Comparison of ENCODE assay signal across 8 mouse cellular contexts in the genomic region with DNA sequence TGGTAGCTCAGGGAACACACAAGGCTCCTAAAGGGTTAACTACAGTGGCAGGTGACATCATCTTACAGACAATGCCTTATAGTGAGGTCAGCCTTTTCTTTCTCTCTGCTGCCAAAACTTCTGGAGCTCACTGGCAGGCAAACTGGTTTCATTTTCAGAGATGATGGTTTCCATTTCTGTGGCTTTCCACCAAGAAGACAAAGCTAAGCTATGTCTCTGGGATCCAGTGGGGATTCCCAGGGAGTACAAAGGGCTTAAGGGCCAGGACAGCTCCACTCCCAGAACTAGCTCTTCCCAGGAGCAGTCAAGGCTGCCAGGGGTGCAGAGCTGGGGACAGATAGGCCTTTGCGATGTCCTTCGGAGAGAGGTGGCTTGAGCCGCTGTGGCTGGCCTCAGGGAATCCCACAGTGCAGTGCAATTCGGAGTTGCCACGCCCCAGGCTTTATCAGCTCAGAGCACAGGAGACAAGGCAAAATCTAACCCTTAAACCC. TPM values are rescaled to one million over a fixed set of nuclear protein-coding genes. Genes with fewer than 3 reads are reported as not detected.
DNase-seq lines count a peak whose midpoint lies in the region; ATAC-seq and TF ChIP-seq lines count a peak whose summit lies in the region.
"Had no signal": no experiment of that assay in that cellular context is flagged by ENCODE, and none has a peak within 500 bp of the region (broad histone marks: within the 10 kb centered on the region; RNA-seq: fewer than 3 reads in every experiment).

No protein-coding gene starts in this region.

- H3K27me3 ChIP-seq in neural tube, embryonic 13.5 days, result no peaks in the 10 kb centered on the region
- no peaks in the 10 kb centered on the region for H3K27me3 ChIP-seq in neural tube, embryonic 15.5 days (replicated peaks)
- H3K27me3 ChIP-seq in embryonic facial prominence, embryonic 15.5 days, result no peaks in the 10 kb centered on the region
- no peaks in the 10 kb centered on the region for H3K27me3 ChIP-seq in hindbrain, embryonic 16.5 days (replicated peaks; ENCODE audit: control insufficient read depth, insufficient read depth, low read length)

- WGBS in neural tube, embryonic 13.5 days, result 67% methylated on average over 5 of the region's 5 CpGs
- 78% methylated on average over 5 of the region's 5 CpGs for WGBS in neural tube, embryonic 15.5 days
- WGBS in embryonic facial prominence, embryonic 15.5 days, result 64% methylated on average over 5 of the region's 5 CpGs
- 71% methylated on average over 5 of the region's 5 CpGs for WGBS in hindbrain, embryonic 16.5 days
- WGBS in lung, adult 2 months, result 41% methylated on average over 5 of the region's 5 CpGs

- no peak for TF ChIP-seq CTCF in lung, adult 2 months (IDR thresholded peaks at IDR 0.05; ENCODE audit: insufficient read depth, low read length)

- peaks cover 40% of the 10 kb centered on the region for H3K4me1 ChIP-seq in neural tube, embryonic 13.5 days (replicated peaks)
- H3K4me1 ChIP-seq in neural tube, embryonic 15.5 days, result peaks cover 41% of the 10 kb centered on the region
- H3K4me1 ChIP-seq in embryonic facial prominence, embryonic 15.5 days, result peaks cover 47% of the 10 kb centered on the region
- peaks cover 33% of the 10 kb centered on the region for H3K4me1 ChIP-seq in hindbrain, embryonic 16.5 days (ENCODE audit: control insufficient read depth, insufficient read depth, low read depth, low read length)
- H3K4me1 ChIP-seq in lung, adult 2 months (ENCODE audit: control insufficient read depth, insufficient read depth, low read length), result peaks cover 29% of the 10 kb centered on the region

- H3K4me3 ChIP-seq in neural tube, embryonic 13.5 days, result no peak overlapping the region
- no peak overlapping the region for H3K4me3 ChIP-seq in neural tube, embryonic 15.5 days (replicated peaks)
- H3K4me3 ChIP-seq in embryonic facial prominence, embryonic 15.5 days (replicated peaks), result no peak overlapping the region
- H3K4me3 ChIP-seq in hindbrain, embryonic 16.5 days (ENCODE audit: low read length), result no peak overlapping the region
- H3K4me3 ChIP-seq in lung, adult 2 months (replicated peaks; ENCODE audit: extremely low read depth, low read depth, low read length), result no peak overlapping the region

- no peak for DNase-seq in lung, adult 2 months
- DNase-seq in B cell, adult 2 months, result no peak
- DNase-seq: cerebellum, postnatal 14 days had no signal

- peaks cover 37% of the 10 kb centered on the region for H3K36me3 ChIP-seq in neural tube, embryonic 13.5 days
- peaks cover 20% of the 10 kb centered on the region for H3K36me3 ChIP-seq in neural tube, embryonic 15.5 days
- peaks cover 40% of the 10 kb centered on the region for H3K36me3 ChIP-seq in embryonic facial prominence, embryonic 15.5 days
- H3K36me3 ChIP-seq in hindbrain, embryonic 16.5 days (ENCODE audit: control insufficient read depth, insufficient read depth, low read length), result peaks cover 4% of the 10 kb centered on the region; the same call in 1 of the 2 replicates

- H3K4me2 ChIP-seq in neural tube, embryonic 13.5 days, result no peak overlapping the region
- no peak overlapping the region for H3K4me2 ChIP-seq in neural tube, embryonic 15.5 days
- no peak overlapping the region for H3K4me2 ChIP-seq in embryonic facial prominence, embryonic 15.5 days (replicated peaks)
- H3K4me2 ChIP-seq in hindbrain, embryonic 16.5 days (ENCODE audit: low read length), result no peak overlapping the region

- peak overlapping the region; percentile 41; the same call in 1 of the 2 replicates for H3K9ac ChIP-seq in neural tube, embryonic 13.5 days
- H3K9ac ChIP-seq in neural tube, embryonic 15.5 days (replicated peaks), result no peak overlapping the region
- H3K9ac ChIP-seq in embryonic facial prominence, embryonic 15.5 days, result no peak overlapping the region
- peak overlapping the region; percentile 25 for H3K9ac ChIP-seq in hindbrain, embryonic 16.5 days (ENCODE audit: low read depth, low read length)

- no peak overlapping the region for H3K27ac ChIP-seq in neural tube, embryonic 13.5 days (replicated peaks)
- no peak overlapping the region for H3K27ac ChIP-seq in neural tube, embryonic 15.5 days (replicated peaks)
- peak overlapping the region; percentile 45 for H3K27ac ChIP-seq in embryonic facial prominence, embryonic 15.5 days (replicated peaks)
- H3K27ac ChIP-seq in hindbrain, embryonic 16.5 days (ENCODE audit: low read depth, low read length), result no peak overlapping the region

- ATAC-seq in neural tube, embryonic 13.5 days (ENCODE audit: low read depth), result no peak
- no peak for ATAC-seq in neural tube, embryonic 15.5 days (ENCODE audit: low FRiP score)
- no peak for ATAC-seq in embryonic facial prominence, embryonic 15.5 days (ENCODE audit: insufficient number of reproducible peaks, low FRiP score, low TSS enrichment, low read depth)
- no peak for ATAC-seq in hindbrain, embryonic 16.5 days
- no peak for ATAC-seq in activated CD4-positive, CD25-positive, alpha-beta regulatory T cell, adult 4 months

- no peak for TF ChIP-seq POLR2A in lung, adult 2 months (IDR thresholded peaks at IDR 0.05; ENCODE audit: borderline replicate concordance, extremely low read depth, low read depth, low read length)

- H3K9me3 ChIP-seq in neural tube, embryonic 13.5 days, result no peaks in the 10 kb centered on the region
- H3K9me3 ChIP-seq in neural tube, embryonic 15.5 days (replicated peaks), result no peaks in the 10 kb centered on the region
- no peaks in the 10 kb centered on the region for H3K9me3 ChIP-seq in embryonic facial prominence, embryonic 15.5 days (replicated peaks)
- no peaks in the 10 kb centered on the region for H3K9me3 ChIP-seq in hindbrain, embryonic 16.5 days (ENCODE audit: control insufficient read depth, low read length)

RNA-seq across cellular contexts. Expression of a gene that starts 23.5 kb away (rescaled TPM):
- 21.1 and 23.3 TPM in 2 replicates for polyA plus RNA-seq in neural tube, embryonic 13.5 days (2015; fragmentation: Nextera tagmentation; extraction: Ambion mirVana)
- 13.8 and 23.4 TPM in 2 replicates for polyA plus RNA-seq in neural tube, embryonic 15.5 days (2015; fragmentation: Nextera tagmentation; extraction: Ambion mirVana)
- 32.5 and 37.4 TPM in 2 replicates for polyA plus RNA-seq in embryonic facial prominence, embryonic 15.5 days (2015; fragmentation: Nextera tagmentation; extraction: Ambion mirVana)
- polyA plus RNA-seq in hindbrain, embryonic 16.5 days (2015; fragmentation: Nextera tagmentation; extraction: Ambion mirVana), result 18.1 and 20.1 TPM in 2 replicates
- 10 to 100 TPM; 70.6 to 78.6 TPM for polyA plus RNA-seq in activated CD4-positive, CD25-positive, alpha-beta regulatory T cell, adult 4 months (2017; shearing (Covaris generic))
- 32.1 and 37.8 TPM in 2 replicates for polyA plus RNA-seq in lung, adult 2 months (2012; rRNA removed)

RNA-seq across cellular contexts. Expression of a gene that starts 26.1 kb away (rescaled TPM):
- polyA plus RNA-seq in neural tube, embryonic 13.5 days (2015; fragmentation: Nextera tagmentation; extraction: Ambion mirVana), result 1.6 and 2.3 TPM in 2 replicates
- polyA plus RNA-seq in neural tube, embryonic 15.5 days (2015; fragmentation: Nextera tagmentation; extraction: Ambion mirVana), result 2.0 and 3.9 TPM in 2 replicates
- polyA plus RNA-seq in embryonic facial prominence, embryonic 15.5 days (2015; fragmentation: Nextera tagmentation; extraction: Ambion mirVana), result 5.9 and 7.5 TPM in 2 replicates
- 2.2 and 2.6 TPM in 2 replicates for polyA plus RNA-seq in hindbrain, embryonic 16.5 days (2015; fragmentation: Nextera tagmentation; extraction: Ambion mirVana)
- polyA plus RNA-seq in activated CD4-positive, CD25-positive, alpha-beta regulatory T cell, adult 4 months (2017; shearing (Covaris generic)), result 10 to 100 TPM; 43.3 to 60.2 TPM
- polyA plus RNA-seq in lung, adult 2 months (2012; rRNA removed), result 24.5 and 26.0 TPM in 2 replicates

RNA-seq across cellular contexts. Expression of a gene that starts 42.4 kb away (rescaled TPM):
- 11.1 and 11.4 TPM in 2 replicates for polyA plus RNA-seq in neural tube, embryonic 13.5 days (2015; fragmentation: Nextera tagmentation; extraction: Ambion mirVana)
- 8.9 and 10.0 TPM in 2 replicates for polyA plus RNA-seq in neural tube, embryonic 15.5 days (2015; fragmentation: Nextera tagmentation; extraction: Ambion mirVana)
- 3.4 and 3.6 TPM in 2 replicates for polyA plus RNA-seq in embryonic facial prominence, embryonic 15.5 days (2015; fragmentation: Nextera tagmentation; extraction: Ambion mirVana)
- 10.0 and 10.2 TPM in 2 replicates for polyA plus RNA-seq in hindbrain, embryonic 16.5 days (2015; fragmentation: Nextera tagmentation; extraction: Ambion mirVana)
- under 1 TPM; 0.29 to 0.58 TPM for polyA plus RNA-seq in activated CD4-positive, CD25-positive, alpha-beta regulatory T cell, adult 4 months (2017; shearing (Covaris generic))
- 1.1 and 1.2 TPM in 2 replicates for polyA plus RNA-seq in lung, adult 2 months (2012; rRNA removed)

Comparison
In these comparisons a context has a peak if more than half of its experiments do, and no peak if none do; other contexts are left out.
1. H3K9ac ChIP-seq: peak in neural tube, embryonic 13.5 days (single experiment) and hindbrain, embryonic 16.5 days (single experiment); none in neural tube, embryonic 15.5 days (single experiment) and embryonic facial prominence, embryonic 15.5 days (single experiment).